Mouse (Mus musculus) hindbrain, postnatal 0 days (tissue): ENCODE measurements at regions not wholly inside any gene's neighbourhood (a gene's known extent, or its start where the extent isn't known, plus 50 kb on each side); places are given as distances from the start of the nearest gene placed in this dataset.
A peak's percentile ranks its signal among the peaks of the same experiment; 100 is the strongest.

Source experiments
- ATAC-seq: fragments of 200-750 bp; cut with Nextera tagmentation; 2 replicates; pipeline ENCODE4 v1.8.0; 2017; ENCODE audit warnings: mild to moderate bottlenecking, moderate TSS enrichment, moderate library complexity
- DNase-seq: peaks from one replicate; pipeline ENCODE4 v3.0.0-alpha.2; 2015; ENCODE audit warnings: low spot score
- H3K27ac ChIP-seq: fragments of 300-500 bp; sonication (generic); 2 replicates; pipeline ENCODE4 v1.5.1; 2014; ENCODE audit warnings: mild to moderate bottlenecking
- H3K27me3 ChIP-seq: fragments of 300-500 bp; sonication (generic); 2 replicates; pipeline ENCODE4 v1.6.1; 2014; ENCODE audit warnings: low read length, mixed read lengths; ENCODE audit not compliant: insufficient read depth
- H3K36me3 ChIP-seq: fragments of 300-500 bp; sonication (generic); 2 replicates; pipeline ENCODE4 v1.6.1; 2014; ENCODE audit warnings: low read length, mixed read lengths; ENCODE audit not compliant: insufficient read depth
- H3K4me1 ChIP-seq: fragments of 300-500 bp; sonication (generic); 2 replicates; pipeline ENCODE4 v1.6.1; 2014; ENCODE audit warnings: antibody characterized with exemption, low read length, mixed read lengths; ENCODE audit not compliant: insufficient read depth
- H3K4me2 ChIP-seq: fragments of 300-500 bp; sonication (generic); 2 replicates; pipeline ENCODE4 v1.6.1; 2014; ENCODE audit warnings: low read depth, mild to moderate bottlenecking, low read length, moderate library complexity, mixed read lengths
- H3K4me3 ChIP-seq: fragments of 300-500 bp; sonication (generic); 2 replicates; pipeline ENCODE4 v1.5.1; 2014; ENCODE audit warnings: low read length
- H3K9ac ChIP-seq: fragments of 300-500 bp; sonication (generic); replicated peaks from 2 replicates; pipeline ENCODE4 v1.6.1; 2014; ENCODE audit warnings: mild to moderate bottlenecking, low read length, moderate library complexity, mixed read lengths
- H3K9me3 ChIP-seq: fragments of 300-500 bp; sonication (generic); 2 replicates; pipeline ENCODE4 v1.6.1; 2016; ENCODE audit warnings: low read length, mixed read lengths
- CTCF ChIP-seq: IDR thresholded peaks from 2 replicates; pipeline ENCODE4 v1.5.1; 2016; ENCODE audit warnings: antibody characterized with exemption, control low read depth, low read depth
- WGBS: fragments of 180-500 bp; shearing (Covaris S2); extraction: QIAGEN DNeasy Blood & Tissue Kit; methylation state at CpG from one replicate; pipeline ENCODE4 v1.1.7; 2014; 5-methylcytosine and 5-hydroxymethylcytosine counted together

- Histone ChIP-seq H3K4me2 (no peak overlapping the region), H3K4me1 (peaks cover 14% of the 10 kb centered on the region), H3K4me3 (no peak overlapping the region), H3K36me3 (no peaks in the 10 kb centered on the region), H3K9me3 (no peaks in the 10 kb centered on the region), H3K27me3 (no peaks in the 10 kb centered on the region), H3K9ac (no peak overlapping the region), H3K27ac (no peak overlapping the region)
- no peak for ATAC-seq
- WGBS, result 60% methylated on average over 3 of the region's 3 CpGs
- no peak for TF ChIP-seq CTCF
- DNase-seq, result no peak
Measured at GRCm38 (mm10) chr2:38420498-38420897, 81.4 kb downstream of the Lhx2 start.

GRCm38 (mm10) chr2:38422406-38422805 is 83.3 kb downstream of the Lhx2 start:
- 88% methylated on average over 3 of the region's 3 CpGs for WGBS
- no peak overlapping the region for H3K9ac ChIP-seq
- H3K4me3 ChIP-seq, result no peak overlapping the region
- H3K27me3 ChIP-seq, result no peaks in the 10 kb centered on the region
- H3K27ac ChIP-seq, result no peak overlapping the region
- H3K36me3 ChIP-seq, result no peaks in the 10 kb centered on the region
- DNase-seq, result no peak
- no peak overlapping the region for H3K4me2 ChIP-seq
- H3K4me1 ChIP-seq, result peaks cover 14% of the 10 kb centered on the region
- no peak for ATAC-seq
- TF ChIP-seq CTCF, result no peak
- no peaks in the 10 kb centered on the region for H3K9me3 ChIP-seq

- DNase-seq, result peak; percentile 65
Measured at GRCm38 (mm10) chr2:38423886-38424277, 84.8 kb downstream of the Lhx2 start.

GRCm38 (mm10) chr2:38424278-38424931 is 85.3 kb downstream of the Lhx2 start:
- Histone ChIP-seq H3K4me1 (peaks cover 14% of the 10 kb centered on the region), H3K9ac (peak overlapping the region; percentile 40), H3K9me3 (no peaks in the 10 kb centered on the region), H3K36me3 (no peaks in the 10 kb centered on the region), H3K27ac (peak overlapping the region; percentile 54), H3K4me3 (peak overlapping the region; percentile 10; the same call in 1 of the 2 replicates), H3K27me3 (peaks cover 3% of the 10 kb centered on the region; the same call in 1 of the 2 replicates), H3K4me2 (peak overlapping the region; percentile 41)
- no peak for TF ChIP-seq CTCF
- 5% methylated on average over 21 of the region's 22 CpGs for WGBS
- DNase-seq, result peak; percentile 55
- peak; percentile 83 for ATAC-seq

More at GRCm38 (mm10) chr2:38423886-38424277, 84.8 kb downstream of the Lhx2 start:
- TF ChIP-seq CTCF, result no peak
- no peaks in the 10 kb centered on the region for H3K27me3 ChIP-seq
- peak overlapping the region; percentile 41; the same call in 1 of the 2 replicates for H3K4me2 ChIP-seq
- peak overlapping the region; percentile 54; the same call in 1 of the 2 replicates for H3K27ac ChIP-seq
- WGBS, result 19% methylated on average over 7 of the region's 7 CpGs
- H3K36me3 ChIP-seq, result no peaks in the 10 kb centered on the region
- H3K4me1 ChIP-seq, result peaks cover 14% of the 10 kb centered on the region
- no peaks in the 10 kb centered on the region for H3K9me3 ChIP-seq
- H3K9ac ChIP-seq, result peak overlapping the region; percentile 40
- H3K4me3 ChIP-seq, result no peak overlapping the region
- ATAC-seq, result peak; percentile 31

- no peaks in the 10 kb centered on the region for H3K9me3 ChIP-seq
- H3K9ac ChIP-seq, result peak overlapping the region; percentile 40; the same call in 1 of the 2 replicates
- DNase-seq (no peak), ATAC-seq (peak; percentile 16; the same call in 1 of the 2 replicates)
- 20% methylated on average over 9 of the region's 9 CpGs for WGBS
- no peaks in the 10 kb centered on the region for H3K36me3 ChIP-seq
- H3K4me3 ChIP-seq, result no peak overlapping the region
- TF ChIP-seq CTCF, result no peak
- H3K4me1 ChIP-seq, result peaks cover 14% of the 10 kb centered on the region
- H3K4me2 ChIP-seq, result peak overlapping the region; percentile 41
- peaks cover 4% of the 10 kb centered on the region; the same call in 1 of the 2 replicates for H3K27me3 ChIP-seq
- peak overlapping the region; percentile 54; the same call in 1 of the 2 replicates for H3K27ac ChIP-seq
Measured at GRCm38 (mm10) chr2:38424976-38425375, 85.9 kb downstream of the Lhx2 start.

- Histone ChIP-seq H3K4me1 (no peaks in the 10 kb centered on the region), H3K27me3 (peaks cover 4% of the 10 kb centered on the region; the same call in 1 of the 2 replicates), H3K9me3 (no peaks in the 10 kb centered on the region), H3K9ac (no peak overlapping the region), H3K36me3 (no peaks in the 10 kb centered on the region), H3K27ac (no peak overlapping the region), H3K4me2 (no peak overlapping the region), H3K4me3 (no peak overlapping the region)
- ATAC-seq (no peak), DNase-seq (peak; percentile 75)
- peak; percentile 80 for TF ChIP-seq CTCF
- 37% methylated on average over 6 of the region's 6 CpGs for WGBS
Measured at GRCm38 (mm10) chr2:38429752-38430378, 81.6 kb upstream of the Nek6 start.
